Mouse (Mus musculus): ENCODE measurements around the gene Dot1l. TPM values are rescaled to one million over a fixed set of nuclear protein-coding genes. Genes with fewer than 3 reads are reported as not detected.
A peak's percentile ranks its signal among the peaks of the same experiment; 100 is the strongest.
"Not testable (repeated sequence)": the region's sequence is repeated elsewhere in the genome, so short reads cannot be mapped to it uniquely, and the experiment has no call there.

The Dot1l gene
- total RNA-seq, 2 experiments from 2014 or later, result 8.0 to 15.6 TPM

DNA sequence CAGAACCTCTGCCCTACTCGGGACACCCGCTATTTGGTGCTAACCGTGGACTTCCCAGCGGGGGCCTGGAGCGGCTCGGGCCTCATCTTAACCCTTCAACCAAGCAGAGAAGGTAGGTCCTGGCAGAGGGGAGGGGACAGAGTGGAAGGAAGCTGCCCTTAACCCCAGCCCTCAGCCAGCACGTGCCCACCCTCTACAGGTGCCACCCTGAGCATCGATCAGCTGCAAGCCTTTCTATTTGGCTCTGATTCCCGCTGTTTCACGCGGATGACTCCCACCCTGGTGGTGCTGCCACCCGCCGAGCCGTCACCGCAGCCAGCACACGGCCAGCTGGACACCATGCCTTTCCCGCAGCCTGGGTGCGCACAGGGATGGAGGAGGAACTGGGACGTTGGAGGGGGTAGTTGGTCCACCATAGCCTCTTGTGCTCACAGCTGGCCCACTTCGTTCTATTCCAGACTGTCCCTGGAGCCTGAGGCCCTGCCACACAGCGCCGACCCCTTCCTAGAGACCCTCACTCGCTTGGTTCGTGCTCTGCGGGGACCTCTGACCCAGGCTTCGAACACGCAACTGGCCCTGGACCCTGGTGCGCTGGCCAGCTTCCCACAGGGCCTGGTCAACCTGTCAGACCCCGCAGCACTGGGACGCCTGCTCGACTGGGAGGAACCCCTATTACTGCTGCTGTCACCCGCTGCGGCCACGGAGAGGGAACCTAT lies 51.5 kb downstream of the Dot1l start:
- no peak for ATAC-seq (replicated peaks; ENCODE audit: low FRiP score, poor library complexity, severe bottlenecking)

DNA sequence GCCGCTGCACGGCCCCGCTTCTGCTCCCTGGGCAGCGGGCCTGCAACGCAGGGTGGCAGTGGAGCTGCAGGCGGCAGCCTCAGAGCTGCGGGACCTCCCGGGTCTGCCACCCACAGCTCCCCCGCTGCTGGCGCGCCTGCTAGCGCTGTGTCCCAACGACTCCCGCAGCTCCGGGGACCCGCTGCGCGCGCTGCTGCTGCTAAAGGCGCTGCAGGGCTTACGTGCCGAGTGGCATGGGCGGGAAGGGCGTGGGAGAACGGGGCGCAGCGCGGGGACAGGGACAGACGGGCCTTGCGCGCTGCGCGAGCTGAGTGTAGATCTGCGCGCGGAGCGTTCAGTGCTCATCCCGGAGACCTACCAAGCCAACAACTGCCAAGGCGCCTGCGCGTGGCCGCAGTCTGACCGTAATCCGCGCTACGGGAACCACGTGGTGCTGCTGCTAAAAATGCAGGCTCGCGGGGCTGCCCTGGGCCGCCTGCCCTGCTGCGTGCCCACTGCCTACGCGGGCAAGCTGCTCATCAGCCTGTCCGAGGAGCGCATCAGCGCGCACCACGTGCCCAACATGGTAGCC lies 52.1 kb downstream of the Dot1l start:
- ATAC-seq (replicated peaks; ENCODE audit: low FRiP score, poor library complexity, severe bottlenecking), result no peak

DNA sequence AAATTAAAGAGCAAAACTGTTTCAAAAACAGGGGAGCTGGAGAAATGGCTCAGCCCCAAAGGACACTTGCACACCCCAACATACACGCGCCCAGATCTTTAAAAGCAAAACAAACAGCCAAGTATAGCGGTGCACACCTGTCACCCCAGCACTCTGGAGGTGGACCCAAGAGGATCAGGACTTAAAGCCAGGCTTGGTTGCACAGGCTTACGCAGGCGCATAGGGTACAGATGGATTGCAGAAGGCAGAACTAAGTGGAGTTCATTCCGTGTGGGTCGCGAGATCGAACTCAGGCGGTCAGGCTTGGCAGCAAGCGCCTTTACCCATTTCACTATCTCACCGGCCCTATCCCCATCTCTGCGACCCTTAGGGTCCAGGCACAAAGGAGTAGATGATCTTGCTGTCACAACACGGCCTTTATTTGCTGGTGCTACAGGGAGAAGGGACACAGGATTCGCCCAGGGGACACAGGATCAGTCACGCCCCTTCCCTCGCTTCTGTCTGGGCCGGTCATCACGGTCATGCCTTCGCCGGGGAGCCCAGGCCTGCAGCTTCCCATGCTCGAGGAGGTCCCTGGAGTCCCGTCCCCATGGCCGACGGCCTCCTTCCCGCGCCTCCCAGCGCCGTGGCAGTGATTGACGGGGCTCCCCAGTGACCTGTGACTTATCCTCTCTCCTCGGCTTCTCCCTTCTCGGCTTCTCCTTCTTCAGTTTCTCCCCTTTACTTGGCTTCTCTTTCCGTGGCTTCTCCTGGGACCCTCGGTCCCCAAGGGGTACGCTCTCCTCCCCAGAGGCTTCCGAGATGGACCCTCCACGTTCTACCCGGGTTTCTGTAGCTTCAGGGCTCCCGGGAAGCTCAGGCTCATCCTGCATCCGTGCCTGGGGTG lies 53.3 kb downstream of the Dot1l start:
- no peak for ATAC-seq (replicated peaks; ENCODE audit: low FRiP score, poor library complexity, severe bottlenecking)

DNA sequence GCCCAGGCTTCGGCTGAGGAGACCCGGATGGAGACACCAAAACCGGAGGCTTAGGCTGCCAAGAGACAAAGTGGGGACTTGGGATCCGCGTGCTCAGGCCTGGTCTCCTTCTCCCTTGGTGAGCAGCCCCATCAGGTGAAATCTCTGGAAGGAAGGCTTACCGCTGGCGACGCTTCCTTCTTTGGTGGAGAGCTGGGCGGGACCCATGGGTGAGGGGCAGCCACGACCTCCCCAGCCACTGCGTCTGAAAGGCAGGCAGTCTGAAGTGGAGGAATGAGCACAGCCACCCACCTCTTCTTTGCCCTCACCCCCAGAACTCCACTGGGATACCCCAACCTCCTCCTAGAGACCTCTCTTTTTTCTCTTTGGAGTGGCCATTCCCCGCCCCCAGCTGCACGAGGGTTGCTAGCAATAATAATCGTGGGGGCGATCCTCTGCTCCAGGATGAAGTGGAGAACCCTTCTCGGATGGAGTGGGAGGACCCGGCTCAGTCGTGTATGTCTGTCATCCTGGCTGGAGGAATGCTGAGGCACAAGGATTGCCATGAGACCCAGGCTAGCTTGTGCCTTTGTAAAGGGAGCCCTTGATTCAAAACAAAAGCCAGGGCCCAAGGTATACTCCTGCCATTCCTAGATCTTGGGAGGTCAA lies 54.1 kb downstream of the Dot1l start:
- no peak for ATAC-seq (replicated peaks; ENCODE audit: low FRiP score, poor library complexity, severe bottlenecking)

DNA sequence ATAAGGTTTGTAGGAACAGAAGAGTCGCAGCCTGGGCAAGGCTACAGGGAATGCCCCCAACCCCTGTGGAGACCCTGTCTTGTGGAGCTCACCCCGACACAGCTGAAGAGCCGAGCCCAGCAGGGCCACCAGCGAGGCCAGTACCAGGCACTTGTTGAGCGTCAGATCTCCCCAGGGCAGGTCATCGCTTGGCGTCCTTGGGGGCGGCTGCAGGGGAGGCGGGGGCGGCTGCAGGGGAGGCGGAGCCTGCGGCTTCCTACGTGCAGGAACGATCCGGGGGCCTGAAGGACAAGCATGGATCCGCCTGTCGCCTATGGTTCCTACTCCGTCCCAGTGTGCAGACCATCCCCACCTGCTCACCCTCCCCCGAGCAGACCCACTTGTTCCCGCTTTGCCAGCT lies 55.1 kb downstream of the Dot1l start:
- no peak for ATAC-seq (replicated peaks; ENCODE audit: low FRiP score, poor library complexity, severe bottlenecking)

DNA sequence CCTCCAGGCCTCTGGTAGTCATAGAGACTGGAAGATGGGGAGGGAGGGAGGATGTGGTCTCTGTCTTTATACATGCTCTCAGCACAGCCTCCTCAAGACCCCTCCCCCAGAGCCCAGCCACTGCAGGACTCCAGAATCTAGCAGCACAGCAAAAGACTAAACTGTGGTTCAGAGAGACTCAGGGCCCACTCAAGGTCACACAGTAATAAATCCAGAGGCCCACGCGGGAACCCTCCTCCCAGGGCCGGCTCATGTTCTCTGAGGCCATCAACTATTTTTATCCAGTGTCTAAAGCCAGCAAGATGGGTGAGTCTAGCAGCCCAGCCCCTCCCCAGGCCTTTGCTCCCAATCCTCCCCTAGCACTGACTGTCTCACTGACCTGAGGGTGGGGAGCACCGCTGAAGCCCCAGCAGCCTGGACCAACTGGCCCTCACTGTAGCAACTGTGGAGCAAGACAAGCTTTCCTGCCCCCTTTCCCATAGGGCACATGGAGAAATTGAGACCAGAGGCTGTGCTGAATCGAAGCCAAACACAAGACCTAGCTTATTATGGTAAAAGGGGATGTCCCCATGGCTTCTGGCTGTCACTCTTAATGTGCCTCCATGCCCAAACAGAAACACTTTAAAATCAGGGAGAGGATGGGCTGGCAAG lies 57.5 kb downstream of the Dot1l start:
- ATAC-seq (replicated peaks; ENCODE audit: low FRiP score, poor library complexity, severe bottlenecking), result no peak

DNA sequence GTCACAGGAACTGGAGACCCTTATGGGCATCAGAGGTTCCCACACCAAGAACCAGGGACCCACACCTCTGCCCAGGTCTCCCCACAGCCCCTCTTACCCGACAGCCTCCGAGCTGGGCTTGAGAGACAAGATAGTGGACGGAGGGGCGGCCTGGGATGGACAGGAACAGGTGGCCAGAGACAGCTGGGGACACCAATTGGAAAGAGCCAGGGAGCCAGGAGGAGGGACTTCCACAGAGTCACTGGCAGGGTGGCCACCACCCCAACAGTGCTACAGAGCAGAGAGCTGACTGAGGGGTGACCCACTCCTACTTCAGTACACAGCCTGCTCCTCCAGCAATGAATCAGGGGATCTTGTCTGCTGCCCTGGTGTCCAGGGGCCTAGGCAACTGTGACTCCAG lies 58.4 kb downstream of the Dot1l start, which contains the start of gene Jsrp1:
Jsrp1 (minus strand) TSS at position 133 of the 400 bp plus-strand sequence.
- ATAC-seq (replicated peaks; ENCODE audit: low FRiP score, poor library complexity, severe bottlenecking), result 0 out of 2 replicates have a peak, but pooled peaks have one; percentile 9

DNA sequence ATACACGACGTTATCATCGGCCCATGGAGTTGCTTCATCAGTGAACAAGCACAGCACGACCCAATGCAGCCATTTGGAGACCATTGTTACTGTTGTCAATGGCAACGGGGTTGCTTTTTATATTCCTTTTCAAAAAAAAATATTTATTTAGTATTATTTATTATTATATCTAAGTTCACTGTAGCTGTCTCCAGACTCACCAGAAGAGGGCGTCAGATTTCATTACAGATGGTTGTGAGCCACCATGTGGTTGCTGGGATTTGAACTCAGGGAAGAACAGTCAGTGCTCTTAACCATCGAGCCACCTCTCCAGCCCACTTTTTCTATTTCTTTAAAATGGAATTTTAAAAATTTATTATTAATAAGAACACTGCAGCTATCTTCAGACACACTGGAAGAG lies 59.8 kb downstream of the Dot1l start:
- ATAC-seq (replicated peaks; ENCODE audit: low FRiP score, poor library complexity, severe bottlenecking), result no peak

DNA sequence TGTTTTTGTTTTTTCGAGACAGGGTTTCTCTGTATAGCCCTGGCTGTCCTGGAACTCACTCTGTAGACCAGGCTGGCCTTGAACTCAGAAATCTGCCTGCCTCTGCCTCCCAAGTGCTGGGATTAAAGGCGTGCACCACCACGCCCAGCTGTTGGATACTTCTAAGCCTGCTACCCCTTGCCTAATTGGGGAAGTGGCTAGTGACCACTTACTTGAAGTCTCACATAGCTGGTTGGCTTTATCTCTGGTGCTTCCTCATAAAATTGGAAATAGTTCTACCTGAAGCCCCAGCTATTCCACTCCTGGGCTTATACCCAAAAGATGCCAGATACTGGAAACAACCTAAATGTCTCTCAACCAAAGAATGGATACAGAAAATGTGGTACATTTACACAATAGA lies 61.3 kb downstream of the Dot1l start:
- ATAC-seq (replicated peaks; ENCODE audit: low FRiP score, poor library complexity, severe bottlenecking), result not testable (repeated sequence)

DNA sequence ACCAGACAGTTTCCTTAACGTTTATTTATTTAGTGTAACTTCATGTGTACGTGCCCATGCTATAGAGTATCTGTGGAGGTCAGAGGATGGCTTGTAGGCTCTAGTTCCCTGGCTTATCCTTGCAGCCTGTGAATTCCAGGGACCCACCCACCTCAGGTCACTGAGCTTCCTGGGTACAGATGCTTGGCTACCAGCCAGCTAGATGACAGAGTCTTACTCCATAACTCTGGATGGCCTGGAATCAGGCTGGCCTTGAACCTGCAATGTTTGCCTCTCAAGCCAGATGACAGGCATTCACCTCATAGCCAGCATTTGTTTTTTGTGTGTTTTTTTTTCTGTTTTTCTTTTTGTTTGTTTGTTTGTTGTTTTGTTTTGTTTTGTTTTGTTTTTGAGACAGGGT lies 62.2 kb downstream of the Dot1l start:
- no peak for ATAC-seq (replicated peaks; ENCODE audit: low FRiP score, poor library complexity, severe bottlenecking)

DNA sequence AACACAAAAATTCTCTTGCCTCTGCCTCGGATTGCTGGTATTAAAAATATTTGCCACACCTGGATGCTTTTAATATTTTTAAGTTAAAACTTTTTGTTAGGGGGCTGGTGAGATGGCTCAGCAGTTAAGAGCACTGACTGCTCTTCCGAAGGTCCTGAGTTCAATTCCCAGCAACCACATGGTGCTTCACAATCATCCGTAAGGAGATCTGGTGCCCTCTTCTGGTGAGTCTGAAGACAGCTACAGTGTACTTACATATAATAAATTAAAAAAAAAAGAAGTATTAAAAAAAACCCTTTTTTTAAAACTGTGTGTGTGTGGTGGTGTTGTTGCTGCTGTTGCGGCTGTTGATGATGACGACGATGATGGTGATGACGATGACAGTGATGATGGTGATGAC lies 62.9 kb downstream of the Dot1l start:
- not testable (repeated sequence) for ATAC-seq (replicated peaks; ENCODE audit: low FRiP score, poor library complexity, severe bottlenecking)

DNA sequence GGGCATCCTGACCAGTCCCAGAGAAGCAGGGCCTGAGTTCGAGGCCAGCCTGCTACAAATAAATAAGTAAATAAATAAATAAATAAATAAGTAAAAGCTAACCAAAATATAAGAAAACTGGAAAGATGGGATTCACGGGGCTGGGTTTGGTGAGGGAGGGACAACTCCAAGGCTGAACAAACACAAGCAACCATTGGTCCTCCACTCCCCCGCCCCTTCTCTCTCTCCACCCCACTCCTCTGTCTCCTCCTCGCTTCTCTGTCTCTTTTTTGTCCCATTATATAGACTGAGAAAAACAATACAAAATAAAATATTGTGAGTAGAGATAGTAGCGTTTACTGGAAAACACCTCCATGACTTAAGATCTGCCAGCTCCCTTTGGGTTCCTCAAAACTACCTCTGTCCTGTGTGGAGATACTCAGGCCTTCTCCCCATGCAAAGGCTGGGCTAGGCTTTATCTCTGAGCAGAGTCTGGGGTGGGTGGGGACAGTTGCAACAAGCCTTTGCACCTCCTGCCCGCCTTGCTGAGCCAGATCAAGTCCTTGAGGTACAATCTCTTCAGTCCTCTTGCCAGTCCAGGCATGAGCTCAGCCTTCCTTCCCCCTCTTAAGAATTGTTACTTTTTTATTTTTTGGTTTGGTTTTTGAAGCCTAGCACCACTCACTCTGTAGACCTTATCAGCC lies 63.7 kb downstream of the Dot1l start:
- peak; percentile 96 for ATAC-seq (replicated peaks; ENCODE audit: low FRiP score, poor library complexity, severe bottlenecking)

DNA sequence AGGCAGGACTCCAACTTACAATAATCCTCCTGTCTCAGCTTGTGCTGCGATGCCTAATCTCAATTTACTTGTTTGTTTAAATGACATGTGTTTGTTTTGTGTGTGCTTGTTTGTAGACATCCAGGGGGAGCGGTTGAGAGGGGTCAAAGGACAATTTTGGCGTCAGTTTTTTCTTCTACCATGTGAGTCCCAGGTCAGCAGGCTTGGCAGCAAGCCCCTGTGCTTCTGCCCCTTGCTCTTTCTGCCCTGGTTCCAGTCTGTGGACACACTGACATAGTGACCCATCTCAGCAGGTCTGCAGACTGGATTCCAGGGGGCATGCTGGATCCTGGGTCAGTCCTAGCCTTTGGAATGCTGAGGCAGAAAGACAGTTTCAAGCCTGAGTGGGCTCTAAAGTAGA lies 64.4 kb downstream of the Dot1l start:
- ATAC-seq (replicated peaks; ENCODE audit: low FRiP score, poor library complexity, severe bottlenecking), result no peak

DNA sequence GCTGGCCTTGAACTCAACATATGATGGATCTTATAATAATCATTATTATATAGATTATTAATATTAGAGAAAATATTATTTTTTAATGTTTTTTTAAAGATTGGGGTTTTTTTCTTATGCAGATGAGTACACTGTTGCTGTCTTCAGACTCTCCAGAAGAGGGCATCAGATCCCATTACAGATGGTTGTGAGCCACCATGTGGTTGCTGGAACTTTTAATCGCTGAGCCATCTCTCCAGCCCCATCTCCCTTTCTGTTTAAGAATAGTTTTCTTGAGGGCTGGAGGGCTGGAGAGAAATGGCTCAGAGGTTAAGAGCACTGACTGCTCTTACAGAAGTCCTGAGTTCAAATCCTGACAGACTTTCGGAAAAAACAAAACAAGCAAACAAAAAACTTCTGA lies 67.0 kb downstream of the Dot1l start:
- ATAC-seq (replicated peaks; ENCODE audit: low FRiP score, poor library complexity, severe bottlenecking), result no peak

DNA sequence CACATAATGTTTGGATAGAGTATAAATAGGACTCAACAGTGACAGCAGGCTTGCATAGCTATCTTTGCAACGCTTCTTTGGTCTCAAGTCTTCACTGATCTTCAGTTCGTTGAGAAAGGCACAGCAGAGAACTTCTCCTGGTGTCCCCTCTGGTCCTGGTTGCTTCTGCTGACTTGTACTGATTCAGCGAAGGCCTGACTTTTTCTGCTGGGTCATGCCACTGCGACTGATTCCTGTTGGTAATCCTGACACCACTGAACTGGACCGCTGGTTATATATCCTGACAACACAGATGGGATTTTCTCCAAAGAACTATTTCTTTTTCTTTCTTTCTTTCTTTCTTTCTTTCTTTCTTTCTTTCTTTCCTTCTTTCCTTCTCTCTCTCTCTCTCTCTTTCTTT lies 67.5 kb downstream of the Dot1l start:
- ATAC-seq (replicated peaks; ENCODE audit: low FRiP score, poor library complexity, severe bottlenecking), result no peak

DNA sequence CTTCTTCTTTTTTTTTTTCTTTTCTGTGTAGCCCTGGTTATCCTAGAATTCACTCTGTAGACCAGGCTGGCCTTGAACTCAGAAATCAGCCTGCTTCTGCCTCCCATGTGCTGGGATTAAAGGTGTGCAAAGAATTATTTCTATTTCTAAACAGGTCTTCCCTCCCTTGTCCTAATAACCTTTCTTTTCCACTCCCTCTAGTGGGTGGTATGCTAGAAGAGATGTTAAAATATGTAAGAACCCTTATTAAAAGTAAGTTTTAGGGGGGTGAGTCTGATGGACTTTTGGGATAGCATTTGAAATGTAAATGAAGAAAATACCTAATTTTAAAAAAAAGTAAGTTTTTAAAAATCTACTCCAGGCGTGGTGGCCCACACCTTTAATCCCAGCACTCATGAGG lies 68.3 kb downstream of the Dot1l start:
- no peak for ATAC-seq (replicated peaks; ENCODE audit: low FRiP score, poor library complexity, severe bottlenecking)

DNA sequence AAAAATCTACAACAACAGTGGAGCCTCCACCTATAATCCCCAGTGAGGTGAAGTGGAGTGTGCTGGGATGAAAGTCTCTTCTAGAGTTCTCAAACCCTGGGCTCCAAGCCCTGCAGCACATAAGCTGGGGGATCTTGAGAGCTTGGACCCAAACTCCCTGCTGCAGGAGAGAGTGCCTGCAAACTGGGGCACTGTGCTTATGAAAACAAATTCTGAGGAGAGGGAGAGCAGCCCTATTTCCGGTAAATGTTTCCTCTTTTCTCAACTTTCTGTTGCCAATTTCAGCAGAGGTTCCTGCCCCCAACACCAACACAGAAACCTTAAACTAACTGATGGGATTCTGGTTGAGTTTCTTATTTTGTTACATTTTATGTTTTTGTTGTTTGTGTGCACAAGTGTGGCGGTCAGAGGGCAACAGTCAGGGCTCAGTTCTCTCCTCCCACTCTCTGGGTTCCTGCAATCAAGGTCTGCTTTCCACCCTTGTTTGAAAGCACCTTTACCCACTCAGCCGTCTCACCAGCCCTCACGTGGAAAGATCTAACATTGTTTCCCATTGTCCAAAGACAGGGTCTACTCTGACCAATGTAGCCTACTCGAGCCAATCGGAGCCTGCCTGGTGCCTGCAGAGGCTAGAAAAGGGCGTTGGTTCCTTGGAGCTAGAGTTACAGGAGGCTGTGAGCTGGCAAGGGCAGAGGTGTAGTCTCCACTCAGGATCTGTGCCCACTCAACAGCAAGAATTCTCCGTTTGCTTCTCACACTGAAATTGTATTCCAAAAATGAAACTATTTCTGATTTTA lies 69.0 kb downstream of the Dot1l start:
- ATAC-seq (replicated peaks; ENCODE audit: low FRiP score, poor library complexity, severe bottlenecking), result peak; percentile 48

DNA sequence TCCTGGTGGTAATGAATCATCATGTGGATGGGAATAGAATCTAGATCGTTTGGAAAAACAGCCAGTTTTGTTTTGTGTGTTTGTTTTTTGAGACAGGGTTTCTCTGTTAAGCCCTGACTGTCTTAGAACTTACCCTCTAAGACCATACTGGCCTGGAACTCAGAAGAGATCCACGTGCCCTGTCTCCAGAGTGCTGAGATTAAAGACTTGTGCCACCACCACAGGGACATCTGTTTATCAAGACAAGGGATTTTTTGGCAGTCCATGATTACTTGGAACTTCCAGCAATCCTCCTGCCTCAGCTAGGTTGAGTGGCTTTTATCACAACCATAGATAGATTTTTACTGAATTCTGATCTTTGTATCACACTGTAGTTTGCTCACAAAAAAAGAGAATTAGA lies 69.8 kb downstream of the Dot1l start:
- ATAC-seq (replicated peaks; ENCODE audit: low FRiP score, poor library complexity, severe bottlenecking), result no peak

All from erythroblast, adult 5-6 weeks (primary cell).